Mouse (Mus musculus): ENCODE results near the gene Gk. TPM values are rescaled to one million over a fixed set of nuclear protein-coding genes. Genes with fewer than 3 reads are reported as not detected.

Gene Gk
- polyA plus RNA-seq, 1 experiment from 2014 or later: 28.0 TPM

- Histone ChIP-seq H3K27ac (replicated peaks in 1 of 2; ENCODE audit: control insufficient read depth in 1 of 2, insufficient read depth in 1 of 2, low read depth in 2 of 2, low read length in 2 of 2) (no peak overlapping the region), H3K27me3 (ENCODE audit: control insufficient read depth, insufficient read depth, low read length) (no peaks in the 10 kb centered on the region), H3K4me1 (ENCODE audit: control insufficient read depth in 2 of 2, insufficient read depth in 2 of 2, low read length in 2 of 2) (no peaks in the 10 kb centered on the region), H3K9ac (ENCODE audit: low read length) (no peak overlapping the region), H3K4me3 (ENCODE audit: control insufficient read depth in 1 of 2, insufficient read depth in 1 of 2, low read depth in 1 of 2, low read length in 2 of 2) (no peak overlapping the region), H3K36me3 (ENCODE audit: control insufficient read depth, insufficient read depth, low read length) (peaks cover 12% of the 10 kb centered on the region; the same call in 1 of the 2 replicates), H3K4me2 (ENCODE audit: low read length) (no peak overlapping the region), H3K9me3 (ENCODE audit: control insufficient read depth, low read length) (no peaks in the 10 kb centered on the region)
- 72% methylated on average over 3 of the region's 3 CpGs for WGBS
- no peak for ATAC-seq (ENCODE audit: insufficient number of reproducible peaks, insufficient read depth, low FRiP score, low read depth)
Measured at GRCm38 (mm10) chrX:85710399-85710798, 66.2 kb downstream of the Gk start.

GRCm38 (mm10) chrX:85705715-85706114, 70.9 kb downstream of the Gk start:
- Histone ChIP-seq H3K4me2 (ENCODE audit: low read length) (no peak overlapping the region), H3K4me3 (ENCODE audit: control insufficient read depth in 1 of 2, insufficient read depth in 1 of 2, low read depth in 1 of 2, low read length in 2 of 2) (no peak overlapping the region), H3K27me3 (ENCODE audit: control insufficient read depth, insufficient read depth, low read length) (no peaks in the 10 kb centered on the region), H3K9me3 (ENCODE audit: control insufficient read depth, low read length) (no peaks in the 10 kb centered on the region), H3K36me3 (ENCODE audit: control insufficient read depth, insufficient read depth, low read length) (no peaks in the 10 kb centered on the region; the same call in 1 of the 2 replicates), H3K4me1 (ENCODE audit: control insufficient read depth in 2 of 2, insufficient read depth in 2 of 2, low read length in 2 of 2) (no peaks in the 10 kb centered on the region), H3K27ac (replicated peaks in 1 of 2; ENCODE audit: control insufficient read depth in 1 of 2, insufficient read depth in 1 of 2, low read depth in 2 of 2, low read length in 2 of 2) (no peak overlapping the region), H3K9ac (ENCODE audit: low read length) (no peak overlapping the region)
- ATAC-seq (ENCODE audit: insufficient number of reproducible peaks, insufficient read depth, low FRiP score, low read depth): no peak
- WGBS: 92% methylated on average over 3 of the region's 3 CpGs

DNA sequence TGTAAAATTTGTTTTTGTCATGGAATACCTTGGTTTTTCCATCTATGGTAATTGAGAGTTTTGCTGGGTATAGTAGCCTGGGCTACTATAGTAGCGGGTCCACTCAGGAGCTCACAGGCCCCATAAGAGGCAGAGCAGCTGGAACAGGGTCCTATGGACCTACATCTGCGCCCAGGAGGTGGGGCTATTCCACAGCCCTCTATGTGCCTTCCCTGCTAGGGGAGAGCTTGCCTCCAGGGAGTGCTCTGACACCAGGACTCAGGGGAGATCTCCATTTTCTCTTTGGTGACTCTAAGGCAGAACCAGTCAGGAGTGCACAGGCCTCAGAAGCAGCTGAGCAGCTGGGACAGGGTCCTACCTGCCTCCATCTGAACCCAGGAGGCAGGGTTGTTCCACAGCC, 92.9 kb downstream of the Gk start:
- Histone ChIP-seq H3K4me1 (ENCODE audit: control insufficient read depth in 2 of 2, insufficient read depth in 2 of 2, low read length in 2 of 2) (no peaks in the 10 kb centered on the region), H3K4me2 (ENCODE audit: low read length) (no peak overlapping the region), H3K27ac (replicated peaks in 1 of 2; ENCODE audit: control insufficient read depth in 1 of 2, insufficient read depth in 1 of 2, low read depth in 2 of 2, low read length in 2 of 2) (no peak overlapping the region), H3K36me3 (ENCODE audit: control insufficient read depth, insufficient read depth, low read length) (no peaks in the 10 kb centered on the region), H3K9ac (ENCODE audit: low read length) (no peak overlapping the region), H3K9me3 (ENCODE audit: control insufficient read depth, low read length) (no peaks in the 10 kb centered on the region), H3K27me3 (ENCODE audit: control insufficient read depth, insufficient read depth, low read length) (no peaks in the 10 kb centered on the region), H3K4me3 (ENCODE audit: control insufficient read depth in 1 of 2, insufficient read depth in 1 of 2, low read depth in 1 of 2, low read length in 2 of 2) (no peak overlapping the region)
- ATAC-seq (ENCODE audit: insufficient number of reproducible peaks, insufficient read depth, low FRiP score, low read depth): no peak
- WGBS: 66% methylated on average over 2 of the region's 2 CpGs

- Histone ChIP-seq H3K27me3 (ENCODE audit: control insufficient read depth, insufficient read depth, low read length) (no peaks in the 10 kb centered on the region), H3K9me3 (ENCODE audit: control insufficient read depth, low read length) (no peaks in the 10 kb centered on the region), H3K27ac (replicated peaks in 1 of 2; ENCODE audit: control insufficient read depth in 1 of 2, insufficient read depth in 1 of 2, low read depth in 2 of 2, low read length in 2 of 2) (no peak overlapping the region), H3K4me3 (ENCODE audit: control insufficient read depth in 1 of 2, insufficient read depth in 1 of 2, low read depth in 1 of 2, low read length in 2 of 2) (no peak overlapping the region), H3K4me1 (ENCODE audit: control insufficient read depth in 2 of 2, insufficient read depth in 2 of 2, low read length in 2 of 2) (no peaks in the 10 kb centered on the region), H3K4me2 (ENCODE audit: low read length) (no peak overlapping the region), H3K9ac (ENCODE audit: low read length) (no peak overlapping the region), H3K36me3 (ENCODE audit: control insufficient read depth, insufficient read depth, low read length) (no peaks in the 10 kb centered on the region)
- WGBS: 27% methylated on average over 1 of the region's 1 CpGs
- ATAC-seq (ENCODE audit: insufficient number of reproducible peaks, insufficient read depth, low FRiP score, low read depth): no peak
Measured at GRCm38 (mm10) chrX:85682125-85682524, 94.5 kb downstream of the Gk start.

DNA sequence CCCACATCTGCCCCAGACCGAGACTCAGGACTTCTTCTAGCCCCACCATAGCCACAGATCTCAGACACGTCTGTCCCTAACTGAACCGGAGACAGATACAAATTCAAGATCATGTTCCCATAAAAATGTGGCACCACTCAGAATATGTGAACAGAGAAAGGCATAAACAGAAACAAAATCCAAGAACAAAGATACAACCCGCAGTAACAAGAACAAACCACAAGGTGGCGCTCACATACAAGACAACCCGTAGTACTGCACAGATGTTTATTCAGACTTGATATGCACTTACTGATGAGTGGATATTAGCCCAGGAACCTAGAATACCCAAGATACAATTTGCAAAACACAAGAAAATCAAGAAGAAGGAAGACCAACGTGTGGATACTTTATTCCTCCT, 99.8 kb downstream of the Gk start:
- no peaks in the 10 kb centered on the region for H3K36me3 ChIP-seq (ENCODE audit: control insufficient read depth, insufficient read depth, low read length)
- H3K27ac ChIP-seq (replicated peaks in 1 of 2; ENCODE audit: control insufficient read depth in 1 of 2, insufficient read depth in 1 of 2, low read depth in 2 of 2, low read length in 2 of 2): no peak overlapping the region
- H3K4me3 ChIP-seq (ENCODE audit: control insufficient read depth in 1 of 2, insufficient read depth in 1 of 2, low read depth in 1 of 2, low read length in 2 of 2): no peak overlapping the region
- H3K4me2 ChIP-seq (ENCODE audit: low read length): no peak overlapping the region
- H3K9ac ChIP-seq (ENCODE audit: low read length): no peak overlapping the region
- ATAC-seq (ENCODE audit: insufficient number of reproducible peaks, insufficient read depth, low FRiP score, low read depth): no peak
- 20% methylated on average over 7 of the region's 7 CpGs for WGBS
- H3K27me3 ChIP-seq (ENCODE audit: control insufficient read depth, insufficient read depth, low read length): no peaks in the 10 kb centered on the region
- no peaks in the 10 kb centered on the region for H3K4me1 ChIP-seq (ENCODE audit: control insufficient read depth in 2 of 2, insufficient read depth in 2 of 2, low read length in 2 of 2)
- H3K9me3 ChIP-seq (ENCODE audit: control insufficient read depth, low read length): no peaks in the 10 kb centered on the region

Other genes starting within 250 kb of the Gk start
- 4.2 and 6.0 TPM in 2 replicates for gene Tab3, start 202.8 kb downstream of the Gk start, polyA plus RNA-seq (2014; fragmentation: Nextera tagmentation; extraction: Ambion mirVana)
- 0.13 TPM in 1 of 2 replicates, not detected in the other for gene 5430427O19Rik, start 93.5 kb upstream of the Gk start, polyA plus RNA-seq (2014; fragmentation: Nextera tagmentation; extraction: Ambion mirVana)